Mouse (Mus musculus) bone marrow macrophage, adult 2 months (primary cell): ENCODE measurements around the gene Vps9d1.

Experiments used
- CTCF ChIP-seq: IDR thresholded peaks from 2 replicates; pipeline ENCODE4 v1.5.1; 2012; ENCODE audit warnings: low read depth, mild to moderate bottlenecking, low read length, moderate library complexity
- POLR2A ChIP-seq: IDR thresholded peaks from 2 replicates; pipeline ENCODE4 v1.6.1; 2012; ENCODE audit warnings: mild to moderate bottlenecking, low read depth, low read length, borderline replicate concordance

DNA sequence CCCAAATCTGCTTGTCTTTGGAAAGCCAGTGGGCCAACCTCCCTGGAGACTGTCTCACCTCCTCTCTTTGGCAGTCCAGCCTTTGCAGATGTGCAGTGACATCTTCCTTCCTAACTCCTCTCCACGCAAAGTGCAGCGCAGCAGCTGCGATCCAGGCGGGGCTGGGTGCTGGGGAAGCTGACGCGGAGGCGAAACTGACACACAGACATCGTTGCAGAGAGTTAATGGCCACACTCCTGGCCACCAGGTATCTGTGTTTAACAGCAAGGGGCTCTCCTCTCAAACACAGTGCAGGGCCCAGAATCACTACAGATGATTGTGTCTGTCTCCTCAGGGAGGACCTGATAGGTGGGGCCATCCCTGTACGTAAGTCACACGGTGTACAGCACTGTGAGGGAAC is 17.0 kb upstream of the Vps9d1 start:
- no peak for TF ChIP-seq POLR2A
- no peak for TF ChIP-seq CTCF
